Mouse (Mus musculus): ENCODE data around the gene Cer1.

The Cer1 gene

DNA sequence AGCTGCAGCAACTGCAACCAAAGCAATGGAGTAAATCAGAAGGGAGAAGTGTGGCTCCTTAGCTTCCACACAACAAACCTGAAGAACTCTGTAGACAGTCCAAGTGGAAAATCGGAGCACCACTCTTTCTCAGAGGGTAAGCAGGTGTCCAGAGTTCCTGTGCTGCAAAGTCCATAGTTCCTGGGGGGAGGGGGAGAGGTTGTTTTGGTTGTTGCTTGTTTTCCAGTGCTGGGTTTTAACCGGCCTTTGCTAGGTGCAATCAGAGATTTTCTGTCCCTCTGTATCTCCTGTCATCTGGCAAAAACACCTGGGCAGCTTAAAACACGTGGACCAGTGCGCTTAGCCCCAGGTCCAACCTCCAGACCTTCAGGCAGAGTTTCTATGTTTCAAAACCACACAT lies 10.2 kb downstream of the Cer1 start:
- no peak for DNase-seq (ENCODE audit: low read depth)

- no peak for DNase-seq (ENCODE audit: low read depth)
Measured at GRCm38 (mm10) chr4:82872548-82872947, 12.4 kb downstream of the Cer1 start.

DNA sequence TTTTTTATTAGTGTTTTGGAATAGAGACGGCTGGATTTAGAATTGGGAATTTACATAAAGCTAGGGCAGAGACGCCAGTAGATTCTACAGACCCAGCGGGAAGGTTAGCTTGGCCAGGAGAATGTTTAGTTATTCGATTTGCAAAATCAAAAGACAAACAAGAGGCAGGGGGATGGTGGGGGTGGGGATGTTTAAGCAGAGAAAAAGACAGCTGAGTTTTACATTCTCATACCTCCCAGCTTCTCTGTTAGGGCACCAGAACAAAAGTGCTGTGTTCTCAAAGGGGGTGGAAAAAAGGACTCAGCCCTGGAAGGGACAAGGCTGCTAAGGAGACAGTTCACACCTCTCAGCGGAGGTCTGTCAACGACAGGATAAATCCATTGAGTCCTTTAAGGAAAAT lies 12.8 kb downstream of the Cer1 start:
- DNase-seq (ENCODE audit: low read depth): no peak

- no peak for DNase-seq (ENCODE audit: low read depth)
Measured at GRCm38 (mm10) chr4:82870931-82871330, 14.0 kb downstream of the Cer1 start.

- DNase-seq (ENCODE audit: low read depth): no peak
Measured at GRCm38 (mm10) chr4:82867731-82868445, 17.1 kb downstream of the Cer1 start.

GRCm38 (mm10) chr4:82867111-82867510 lies 17.8 kb downstream of the Cer1 start:
- DNase-seq (ENCODE audit: low read depth): no peak

DNA sequence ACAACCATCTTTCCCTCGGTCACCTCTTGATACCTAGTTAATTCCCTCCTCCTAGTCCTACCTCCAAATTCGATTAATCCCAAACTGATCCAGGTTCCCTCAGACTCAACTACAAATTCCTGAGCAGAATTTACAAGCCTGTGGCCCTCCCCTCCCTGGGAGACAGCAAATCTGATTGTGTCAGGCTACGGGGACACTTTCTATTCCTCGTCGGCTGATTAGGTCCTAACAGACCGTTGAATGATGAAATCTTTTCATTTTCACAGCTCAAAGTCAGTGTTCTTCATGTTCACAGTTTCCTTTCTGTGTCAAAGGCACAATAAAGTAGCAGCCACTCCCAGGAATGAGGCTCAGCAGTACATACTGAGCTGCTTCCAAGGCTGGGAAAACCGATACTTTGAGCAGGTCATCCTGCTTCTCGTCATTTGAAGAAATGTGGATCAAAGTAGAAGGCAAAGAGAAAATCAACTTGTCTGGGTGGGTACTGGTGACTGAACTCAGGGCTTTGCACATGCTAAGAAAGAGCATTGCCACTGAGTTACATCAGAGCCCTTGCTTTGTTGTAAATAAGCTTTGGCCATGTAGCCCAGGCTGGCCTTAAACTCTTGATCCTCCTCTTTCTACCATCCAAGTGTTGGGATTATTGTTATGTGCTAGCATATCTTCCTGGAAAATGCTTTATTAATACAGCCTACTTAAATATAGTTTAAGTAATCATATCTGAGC lies 19.8 kb downstream of the Cer1 start:
- no peak for DNase-seq (ENCODE audit: low read depth)

DNA sequence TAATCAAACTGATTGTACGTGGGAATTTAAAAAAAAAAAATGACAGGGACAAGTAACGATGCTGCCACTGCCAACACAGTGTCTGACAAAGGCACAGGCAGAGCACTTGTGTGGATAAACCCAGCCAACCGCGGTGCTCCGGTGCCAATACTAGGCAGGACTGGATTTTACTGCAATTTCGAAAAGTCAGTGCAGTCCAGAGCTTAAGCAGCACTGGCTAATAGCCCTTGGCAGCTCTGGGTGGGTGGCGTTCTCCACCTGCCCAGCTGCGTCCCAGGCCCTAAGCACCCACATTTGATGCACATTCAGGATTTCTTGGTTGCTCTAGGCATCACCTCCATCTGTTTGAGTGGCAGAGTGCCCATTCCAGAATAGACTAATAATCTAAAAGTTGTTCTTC lies 21.6 kb downstream of the Cer1 start:
- DNase-seq (ENCODE audit: low read depth): no peak

- DNase-seq (ENCODE audit: low read depth): no peak
Measured at GRCm38 (mm10) chr4:82861451-82861850, 23.5 kb downstream of the Cer1 start.

GRCm38 (mm10) chr4:82860566-82860965 lies 24.4 kb downstream of the Cer1 start:
- DNase-seq (ENCODE audit: low read depth): no peak

GRCm38 (mm10) chr4:82859131-82860125 lies 25.5 kb downstream of the Cer1 start, which contains the start of gene Zdhhc21:
Gene Zdhhc21, minus strand, starts transcription at chr4:82859958.
- peak; percentile 80 for DNase-seq (ENCODE audit: low read depth)

GRCm38 (mm10) chr4:82858431-82859010 lies 26.4 kb downstream of the Cer1 start:
- peak; percentile 56 for DNase-seq (ENCODE audit: low read depth)

DNA sequence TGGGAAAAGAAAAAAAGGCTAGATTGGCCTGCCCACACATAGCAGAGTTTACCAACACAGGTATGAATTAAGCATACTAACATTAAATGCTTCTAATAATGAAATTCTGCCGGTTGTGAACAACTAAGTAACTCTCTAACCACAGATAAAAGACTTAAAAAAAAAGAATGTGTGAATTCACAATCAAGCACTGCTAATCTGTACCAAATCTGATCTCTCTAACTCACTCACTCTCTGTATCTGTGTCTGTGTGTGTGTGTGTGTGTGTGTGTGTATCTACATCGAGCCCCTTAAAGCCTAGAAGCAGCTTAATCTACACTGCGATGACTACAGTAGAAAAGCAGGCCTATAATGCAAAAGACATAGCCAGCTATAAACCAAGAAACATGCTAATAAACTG lies 28.0 kb downstream of the Cer1 start:
- no peak for DNase-seq (ENCODE audit: low read depth)

- no peak for DNase-seq (ENCODE audit: low read depth)
Measured at GRCm38 (mm10) chr4:82853809-82854208, 31.1 kb downstream of the Cer1 start.

DNA sequence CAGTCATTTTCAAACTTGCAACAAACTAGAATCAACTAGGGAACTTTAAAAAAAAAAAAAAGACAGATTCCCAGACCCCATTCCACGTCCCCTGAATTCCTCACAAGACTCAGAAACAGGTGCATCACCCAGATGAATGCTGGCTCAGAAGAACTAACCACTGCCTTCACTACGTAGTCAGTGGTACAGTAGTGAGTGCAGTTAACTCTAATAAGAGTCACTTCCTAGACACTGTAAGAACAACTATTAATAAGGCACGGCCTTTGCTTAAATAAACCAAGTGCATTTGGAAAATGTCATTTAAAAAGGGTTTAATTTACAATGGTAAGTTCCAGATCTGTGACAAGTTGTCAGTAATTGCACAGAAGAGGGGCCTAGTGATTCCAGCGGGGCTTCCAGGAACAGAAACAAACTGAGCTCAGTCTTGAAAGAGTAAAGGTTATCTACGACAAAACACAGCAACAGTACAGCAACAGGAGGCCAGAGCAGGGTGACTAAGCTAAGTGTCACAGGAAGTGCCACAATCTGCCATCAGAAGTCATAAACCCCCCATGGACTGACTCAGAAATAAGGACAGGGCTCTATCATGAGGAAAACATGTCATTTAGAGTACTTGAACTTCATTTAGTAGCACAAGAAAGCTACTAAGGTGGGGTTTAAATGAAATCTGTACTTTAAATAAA lies 36.3 kb downstream of the Cer1 start:
- peak; percentile 35 for DNase-seq (ENCODE audit: low read depth)

GRCm38 (mm10) chr4:82837526-82838240 lies 47.3 kb downstream of the Cer1 start:
- DNase-seq (ENCODE audit: low read depth): peak; percentile 29

Measured in induced T-regulatory cell, adult 2 months (primary cell).